Mouse (Mus musculus): ENCODE results near the gene Lrrd1.

DNA sequence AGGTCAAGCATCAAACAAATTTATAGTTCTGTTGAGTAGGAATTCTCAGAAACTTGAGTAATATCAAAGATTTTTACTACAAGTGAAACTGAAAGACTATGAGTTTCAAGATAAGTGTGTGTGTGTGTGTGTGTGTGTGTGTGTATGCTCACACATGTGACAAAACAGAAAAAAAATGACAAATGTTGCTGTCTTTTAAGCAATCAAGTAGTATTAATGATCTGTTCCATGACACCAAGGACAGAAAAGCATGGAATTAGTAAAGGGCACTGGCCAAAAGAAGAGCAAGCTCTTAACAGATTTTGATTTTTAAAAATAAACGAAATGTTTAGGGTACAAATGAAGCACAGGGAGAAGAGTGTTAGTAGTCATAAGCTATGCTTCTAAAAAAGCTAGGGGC is 44.9 kb upstream of the Lrrd1 start:
- TF ChIP-seq NANOG (IDR thresholded peaks at IDR 0.05; ENCODE audit: borderline replicate concordance, low read length) (no peak), CTCF (conservative IDR thresholded peaks at IDR 0.05; ENCODE audit: low read length) (no peak), POU5F1 (IDR thresholded peaks at IDR 0.05; ENCODE audit: borderline replicate concordance, low read length) (no peak)

Measured in E14TG2a.4 (cell line).